Mouse (Mus musculus) thymus, postnatal 25 days (tissue): Measurements from ENCODE around the gene Prr22.

Source experiments
- DNase-seq: peaks from one replicate; pipeline ENCODE4 v3.0.0; 2022

Prr22 gene

GRCm38 (mm10) chr17:56810245-56810644 is 40.2 kb downstream of the Prr22 start:
- peak; percentile 28 for DNase-seq

GRCm38 (mm10) chr17:56814316-56815056 is 44.4 kb downstream of the Prr22 start:
- DNase-seq = no peak

- no peak for DNase-seq
Observed at GRCm38 (mm10) chr17:56815057-56815345, 45.0 kb downstream of the Prr22 start.

GRCm38 (mm10) chr17:56818067-56818636 is 48.1 kb downstream of the Prr22 start:
- DNase-seq = no peak

GRCm38 (mm10) chr17:56819032-56819545 is 49.0 kb downstream of the Prr22 start:
- no peak for DNase-seq

- DNase-seq = peak; percentile 57
Observed at GRCm38 (mm10) chr17:56819694-56820111, 49.7 kb downstream of the Prr22 start.
